Mouse (Mus musculus) midbrain, embryonic 13.5 days (tissue): ENCODE data around the gene Hs3st6. TPM values are rescaled to one million over a fixed set of nuclear protein-coding genes. Genes with fewer than 3 reads are reported as not detected.
A peak's percentile ranks its signal among the peaks of the same experiment; 100 is the strongest.
"Not testable (repeated sequence)": the region's sequence is repeated elsewhere in the genome, so short reads cannot be mapped to it uniquely, and the experiment has no call there.

ENCODE experiments used
- ATAC-seq: fragments of 200-750 bp; cut with Nextera tagmentation; 2 replicates; pipeline ENCODE4 v1.8.0; 2017; ENCODE audit warnings: mild to moderate bottlenecking, moderate TSS enrichment, moderate library complexity
- H3K27ac ChIP-seq: fragments of 300-500 bp; sonication (generic); 2 replicates; pipeline ENCODE4 v1.5.1; 2015; ENCODE audit warnings: inconsistent platforms, mild to moderate bottlenecking, moderate library complexity
- H3K27me3 ChIP-seq: fragments of 300-500 bp; sonication (generic); 2 replicates; pipeline ENCODE4 v1.6.1; 2015; ENCODE audit warnings: mild to moderate bottlenecking, inconsistent platforms
- H3K36me3 ChIP-seq: fragments of 300-500 bp; sonication (generic); 2 replicates; pipeline ENCODE4 v1.6.1; 2015; ENCODE audit warnings: mild to moderate bottlenecking, inconsistent platforms
- H3K4me1 ChIP-seq: fragments of 300-500 bp; sonication (generic); replicated peaks from 2 replicates; pipeline ENCODE4 v1.6.1; 2015; ENCODE audit warnings: inconsistent platforms
- H3K4me2 ChIP-seq: fragments of 300-500 bp; sonication (generic); replicated peaks from 2 replicates; pipeline ENCODE4 v1.6.1; 2015; ENCODE audit warnings: moderate library complexity, mild to moderate bottlenecking, inconsistent platforms
- H3K4me3 ChIP-seq: fragments of 300-500 bp; sonication (generic); replicated peaks from 2 replicates; pipeline ENCODE4 v1.5.1; 2015; ENCODE audit warnings: mild to moderate bottlenecking, inconsistent platforms
- H3K9ac ChIP-seq: fragments of 300-500 bp; sonication (generic); replicated peaks from 2 replicates; pipeline ENCODE4 v1.6.1; 2015; ENCODE audit warnings: mild to moderate bottlenecking, inconsistent platforms
- H3K9me3 ChIP-seq: fragments of 300-500 bp; sonication (generic); 2 replicates; pipeline ENCODE4 v1.6.1; 2016; ENCODE audit warnings: mild to moderate bottlenecking, inconsistent platforms
- WGBS: fragments of 180-500 bp; shearing (Covaris S2); methylation state at CpG from one replicate; pipeline ENCODE4 v1.1.7; 2015; 5-methylcytosine and 5-hydroxymethylcytosine counted together
- polyA plus RNA-seq: library from polyadenylated mRNA; unstranded; fragments of >200 nt; fragmentation: Nextera tagmentation; extraction: Ambion mirVana; gene quantifications from 2 replicates; pipeline ENCODE4 v1.2.1, GENCODE M21; 2015

Hs3st6 gene
- polyA plus RNA-seq, result 0.13 and 0.22 TPM in 2 replicates

- Histone ChIP-seq H3K4me2 (peak within 1 kb of the TSS; percentile 83), H3K36me3 (no peaks in the 10 kb centered on the region), H3K27me3 (peaks cover 86% of the 10 kb centered on the region), H3K27ac (no peak within 1 kb of the TSS), H3K9me3 (no peaks in the 10 kb centered on the region), H3K9ac (peak within 1 kb of the TSS; percentile 58), H3K4me1 (peaks cover 13% of the 10 kb centered on the region), H3K4me3 (peak within 1 kb of the TSS; percentile 47)
- WGBS, result 1% methylated on average over 78 of the region's 82 CpGs
- peak; percentile 68 for ATAC-seq
Observed at GRCm38 (mm10) chr17:24752415-24753394, at the start of gene Hs3st6. Gene Hs3st6 (plus strand): TSS chr17:24752988.

DNA sequence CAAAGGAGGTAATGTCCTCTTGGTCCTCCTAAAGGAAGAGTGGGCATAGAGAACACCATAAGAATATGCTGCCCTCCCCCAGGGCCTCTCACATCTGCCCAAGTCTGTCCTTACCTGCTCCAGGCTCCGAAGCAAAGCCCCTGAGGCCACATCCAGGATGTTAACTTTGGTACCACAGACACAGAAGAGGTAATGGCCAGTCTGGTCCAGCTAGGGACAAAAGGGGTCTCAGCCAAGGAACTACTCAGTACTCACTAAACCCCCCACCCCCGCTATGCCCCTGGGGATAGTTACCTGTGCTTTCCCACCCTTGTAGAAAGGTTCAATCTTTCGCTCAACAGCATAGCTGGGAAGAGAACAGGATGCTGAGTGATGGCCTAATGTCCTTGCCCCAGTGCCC is 47.0 kb upstream of the Hs3st6 start:
- no peaks in the 10 kb centered on the region for H3K9me3 ChIP-seq
- no peak overlapping the region for H3K4me3 ChIP-seq
- WGBS, result 89% methylated on average over 3 of the region's 3 CpGs
- H3K36me3 ChIP-seq, result peaks cover 45% of the 10 kb centered on the region
- no peak overlapping the region for H3K9ac ChIP-seq
- H3K4me2 ChIP-seq, result no peak overlapping the region
- H3K27me3 ChIP-seq, result no peaks in the 10 kb centered on the region
- peaks cover 19% of the 10 kb centered on the region for H3K4me1 ChIP-seq
- ATAC-seq, result no peak
- H3K27ac ChIP-seq, result no peak overlapping the region

GRCm38 (mm10) chr17:24706982-24707800 is 45.6 kb upstream of the Hs3st6 start, which contains the start of gene Tbl3:
Gene Tbl3 (minus strand): TSS chr17:24707660.
- Histone ChIP-seq H3K9ac (peak within 1 kb of the TSS; percentile 71), H3K9me3 (no peaks in the 10 kb centered on the region), H3K27me3 (no peaks in the 10 kb centered on the region), H3K4me2 (peak within 1 kb of the TSS; percentile 89), H3K4me3 (peak within 1 kb of the TSS; percentile 64), H3K36me3 (peaks cover 32% of the 10 kb centered on the region), H3K4me1 (peaks cover 19% of the 10 kb centered on the region), H3K27ac (peak within 1 kb of the TSS; percentile 70)
- peak; percentile 92 for ATAC-seq
- 4% methylated on average over 32 of the region's 32 CpGs for WGBS

GRCm38 (mm10) chr17:24707801-24708425 is 44.9 kb upstream of the Hs3st6 start:
- peak; percentile 72 for ATAC-seq
- H3K4me3 ChIP-seq, result peak overlapping the region; percentile 64
- H3K4me2 ChIP-seq, result peak overlapping the region; percentile 89
- 6% methylated on average over 24 of the region's 24 CpGs for WGBS
- H3K9me3 ChIP-seq, result no peaks in the 10 kb centered on the region
- no peaks in the 10 kb centered on the region for H3K27me3 ChIP-seq
- peaks cover 19% of the 10 kb centered on the region for H3K4me1 ChIP-seq
- H3K27ac ChIP-seq, result peak overlapping the region; percentile 70
- peaks cover 24% of the 10 kb centered on the region for H3K36me3 ChIP-seq
- peak overlapping the region; percentile 71 for H3K9ac ChIP-seq

- 36% methylated on average over 2 of the region's 2 CpGs for WGBS
- H3K9ac ChIP-seq, result no peak overlapping the region
- peak overlapping the region; percentile 89; the same call in 1 of the 2 replicates for H3K4me2 ChIP-seq
- H3K4me3 ChIP-seq, result no peak overlapping the region
- no peak overlapping the region for H3K27ac ChIP-seq
- H3K4me1 ChIP-seq, result peaks cover 19% of the 10 kb centered on the region
- H3K9me3 ChIP-seq, result no peaks in the 10 kb centered on the region
- ATAC-seq, result no peak
- H3K27me3 ChIP-seq, result no peaks in the 10 kb centered on the region
- peaks cover 20% of the 10 kb centered on the region for H3K36me3 ChIP-seq
Observed at GRCm38 (mm10) chr17:24708646-24709045, 44.1 kb upstream of the Hs3st6 start.

- ATAC-seq, result no peak
- Histone ChIP-seq H3K27ac (no peak overlapping the region), H3K4me1 (peaks cover 9% of the 10 kb centered on the region), H3K4me2 (no peak overlapping the region), H3K9me3 (no peaks in the 10 kb centered on the region), H3K4me3 (no peak overlapping the region), H3K36me3 (peaks cover 21% of the 10 kb centered on the region), H3K9ac (no peak overlapping the region), H3K27me3 (no peaks in the 10 kb centered on the region)
- 19% methylated on average over 6 of the region's 6 CpGs for WGBS
Observed at GRCm38 (mm10) chr17:24715556-24715955, 37.2 kb upstream of the Hs3st6 start.

DNA sequence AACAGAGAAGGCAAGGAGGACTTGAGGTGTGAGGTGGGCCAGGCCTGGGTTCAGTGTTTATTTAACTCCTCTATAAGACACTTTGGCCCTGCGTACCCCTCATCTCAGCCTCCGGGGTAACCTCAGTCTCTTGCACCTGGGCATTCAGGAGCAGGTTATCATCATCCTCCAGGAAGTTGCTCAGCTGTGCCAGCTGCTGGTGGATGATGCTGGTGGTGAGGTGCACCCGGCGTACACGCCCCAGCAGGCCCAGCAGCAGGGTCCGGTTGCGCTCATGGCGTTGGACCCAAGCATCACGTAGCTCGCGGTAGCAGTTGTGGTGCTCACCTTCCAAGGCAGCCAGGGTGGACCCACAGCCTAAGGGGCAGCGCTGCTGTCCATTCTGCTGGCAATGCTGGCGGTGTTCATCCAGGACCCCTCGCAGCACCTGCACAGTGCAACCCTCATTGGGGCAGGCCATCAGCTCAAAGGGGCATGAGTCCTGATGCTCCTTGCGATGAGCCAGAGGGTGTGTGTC is 36.6 kb upstream of the Hs3st6 start:
- no peak for ATAC-seq
- 93% methylated on average over 15 of the region's 15 CpGs for WGBS
- Histone ChIP-seq H3K9me3 (no peaks in the 10 kb centered on the region), H3K4me3 (no peak overlapping the region), H3K36me3 (peaks cover 22% of the 10 kb centered on the region), H3K27ac (no peak overlapping the region), H3K9ac (no peak overlapping the region; the same call in 1 of the 2 replicates), H3K27me3 (no peaks in the 10 kb centered on the region), H3K4me2 (no peak overlapping the region), H3K4me1 (peaks cover 14% of the 10 kb centered on the region)

DNA sequence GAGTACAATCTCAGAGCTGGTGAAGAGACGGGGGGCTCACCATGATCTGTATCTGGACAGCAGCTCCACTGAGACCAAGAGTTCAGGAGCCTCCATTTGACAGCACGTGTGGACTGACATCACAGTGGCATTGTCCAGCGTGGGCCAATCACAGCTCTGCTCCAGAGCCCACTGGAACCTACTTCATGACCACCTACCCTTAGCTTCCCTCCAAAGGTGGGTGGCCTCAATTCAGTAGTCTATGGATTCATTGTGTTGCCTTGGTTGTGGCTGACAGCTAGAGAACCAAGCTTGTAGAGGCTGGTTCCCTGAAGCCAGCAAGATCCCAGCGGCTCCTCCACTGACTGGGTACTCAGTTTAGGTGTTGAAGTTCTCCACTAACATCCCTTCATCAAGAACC is 34.8 kb upstream of the Hs3st6 start, which contains the start of the genes Rnf151 and Rps2:
Rnf151 (minus strand) TSS at position 121 of the 400 bp plus-strand sequence.
Rps2 (plus strand) TSS at position 174 of the 400 bp plus-strand sequence.
- peaks cover 31% of the 10 kb centered on the region for H3K4me1 ChIP-seq
- H3K27ac ChIP-seq, result no peak within 1 kb of the TSS
- ATAC-seq, result no peak
- H3K4me2 ChIP-seq, result peak within 1 kb of the TSS; percentile 82
- peak within 1 kb of the TSS; percentile 88 for H3K4me3 ChIP-seq
- no peaks in the 10 kb centered on the region for H3K9me3 ChIP-seq
- peak within 1 kb of the TSS; percentile 92; the same call in 1 of the 2 replicates for H3K9ac ChIP-seq
- H3K36me3 ChIP-seq, result peaks cover 37% of the 10 kb centered on the region
- WGBS, result 88% methylated on average over 4 of the region's 4 CpGs
- no peaks in the 10 kb centered on the region for H3K27me3 ChIP-seq

DNA sequence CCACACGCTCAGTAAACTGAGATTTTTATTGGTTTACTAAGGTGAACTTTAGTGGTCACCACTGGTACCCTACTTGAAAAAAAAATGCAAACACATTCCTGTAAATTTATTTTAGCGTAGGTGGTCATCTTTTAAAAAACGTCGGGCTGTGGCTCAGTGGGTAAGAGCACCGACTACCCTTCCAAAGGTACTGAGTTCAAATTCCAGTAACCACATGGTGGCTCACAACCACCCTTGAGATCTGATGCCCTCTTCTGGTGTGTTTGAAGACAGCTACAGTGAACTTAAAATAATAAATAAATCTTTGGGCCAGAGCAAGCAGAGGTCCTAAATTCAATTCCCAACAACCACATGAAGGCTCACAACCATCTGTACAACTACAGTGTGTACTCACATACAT is 33.9 kb upstream of the Hs3st6 start:
- H3K9ac ChIP-seq, result peak overlapping the region; percentile 92
- not testable (repeated sequence) for H3K27me3 ChIP-seq, ATAC-seq, H3K9me3 ChIP-seq, H3K27ac ChIP-seq
- H3K4me1 ChIP-seq, result peaks cover 41% of the 10 kb centered on the region
- WGBS, result 67% methylated on average over 5 of the region's 5 CpGs
- H3K4me3 ChIP-seq, result peak overlapping the region; percentile 88
- H3K36me3 ChIP-seq, result peaks cover 37% of the 10 kb centered on the region
- peak overlapping the region; percentile 82 for H3K4me2 ChIP-seq

- no peaks in the 10 kb centered on the region for H3K9me3 ChIP-seq
- peak; percentile 98 for ATAC-seq
- under 1% methylated on average over 61 of the region's 61 CpGs for WGBS
Observed at GRCm38 (mm10) chr17:24719494-24720222, 33.1 kb upstream of the Hs3st6 start.

More at GRCm38 (mm10) chr17:24719494-24720222, 33.1 kb upstream of the Hs3st6 start:
- H3K4me3 ChIP-seq, result peak overlapping the region; percentile 88
- H3K36me3 ChIP-seq, result peaks cover 37% of the 10 kb centered on the region
- peak overlapping the region; percentile 92 for H3K9ac ChIP-seq
- peak overlapping the region; percentile 82 for H3K4me2 ChIP-seq
- H3K27ac ChIP-seq, result peak overlapping the region; percentile 87
- H3K4me1 ChIP-seq, result peaks cover 41% of the 10 kb centered on the region
- H3K27me3 ChIP-seq, result no peaks in the 10 kb centered on the region
